Mouse (Mus musculus) lung, embryonic 15.5 days (tissue): Measurements from ENCODE around the gene Itpa. TPM values are rescaled to one million over a fixed set of nuclear protein-coding genes. Genes with fewer than 3 reads are reported as not detected.

Source experiments
- ATAC-seq: fragments of 200-750 bp; cut with Nextera tagmentation; 2 replicates; pipeline ENCODE4 v1.8.0; 2017; ENCODE audit warnings: moderate number of reproducible peaks, borderline replicate concordance; ENCODE audit not compliant: low FRiP score, low TSS enrichment; ENCODE audit errors: extremely low read depth
- H3K27ac ChIP-seq: fragments of 300-500 bp; sonication (generic); 2 replicates; pipeline ENCODE4 v1.5.1; 2015; ENCODE audit warnings: moderate library complexity, mild to moderate bottlenecking, inconsistent platforms
- H3K27me3 ChIP-seq: fragments of 300-500 bp; sonication (generic); 2 replicates; pipeline ENCODE4 v1.6.1; 2015; ENCODE audit warnings: inconsistent platforms
- H3K36me3 ChIP-seq: fragments of 300-500 bp; sonication (generic); 2 replicates; pipeline ENCODE4 v1.6.1; 2015; ENCODE audit warnings: inconsistent platforms
- H3K4me1 ChIP-seq: fragments of 300-500 bp; sonication (generic); 2 replicates; pipeline ENCODE4 v1.6.1; 2015; ENCODE audit warnings: inconsistent platforms
- H3K4me2 ChIP-seq: fragments of 300-500 bp; sonication (generic); 2 replicates; pipeline ENCODE4 v1.6.1; 2015; ENCODE audit warnings: inconsistent platforms, mild to moderate bottlenecking, moderate library complexity
- H3K4me3 ChIP-seq: fragments of 300-500 bp; sonication (generic); 2 replicates; pipeline ENCODE4 v1.5.1; 2015; ENCODE audit warnings: mild to moderate bottlenecking, inconsistent platforms
- H3K9ac ChIP-seq: fragments of 300-500 bp; sonication (generic); 2 replicates; pipeline ENCODE4 v1.6.1; 2015; ENCODE audit warnings: inconsistent platforms
- H3K9me3 ChIP-seq: fragments of 300-500 bp; sonication (generic); 2 replicates; pipeline ENCODE4 v1.6.1; 2016; ENCODE audit warnings: inconsistent platforms
- WGBS: fragments of 180-500 bp; shearing (Covaris S2); methylation state at CpG from one replicate; pipeline ENCODE4 v1.1.7; 2015; 5-methylcytosine and 5-hydroxymethylcytosine counted together
- polyA plus RNA-seq: library from polyadenylated mRNA; unstranded; fragments of >200 nt; fragmentation: Nextera tagmentation; extraction: Ambion mirVana; gene quantifications from 2 replicates; pipeline ENCODE4 v1.2.1, GENCODE M21; 2015

Gene Itpa
- polyA plus RNA-seq, 1 experiment from 2014 or later: 108 TPM

GRCm38 (mm10) chr2:130697153-130697810 lies 29.9 kb downstream of the Itpa start, which contains the start of gene Slc4a11:
Gene Slc4a11 (minus strand): TSS chr2:130697519.
- H3K4me2 ChIP-seq: peak within 1 kb of the TSS; percentile 95
- peaks cover 10% of the 10 kb centered on the region for H3K4me1 ChIP-seq
- H3K27me3 ChIP-seq: peaks cover 50% of the 10 kb centered on the region
- WGBS: under 1% methylated on average over 63 of the region's 65 CpGs
- ATAC-seq: peak; percentile 68
- no peak within 1 kb of the TSS for H3K27ac ChIP-seq
- H3K4me3 ChIP-seq: peak within 1 kb of the TSS; percentile 52
- no peaks in the 10 kb centered on the region for H3K36me3 ChIP-seq
- peak within 1 kb of the TSS; percentile 30 for H3K9ac ChIP-seq
- H3K9me3 ChIP-seq: no peaks in the 10 kb centered on the region

DNA sequence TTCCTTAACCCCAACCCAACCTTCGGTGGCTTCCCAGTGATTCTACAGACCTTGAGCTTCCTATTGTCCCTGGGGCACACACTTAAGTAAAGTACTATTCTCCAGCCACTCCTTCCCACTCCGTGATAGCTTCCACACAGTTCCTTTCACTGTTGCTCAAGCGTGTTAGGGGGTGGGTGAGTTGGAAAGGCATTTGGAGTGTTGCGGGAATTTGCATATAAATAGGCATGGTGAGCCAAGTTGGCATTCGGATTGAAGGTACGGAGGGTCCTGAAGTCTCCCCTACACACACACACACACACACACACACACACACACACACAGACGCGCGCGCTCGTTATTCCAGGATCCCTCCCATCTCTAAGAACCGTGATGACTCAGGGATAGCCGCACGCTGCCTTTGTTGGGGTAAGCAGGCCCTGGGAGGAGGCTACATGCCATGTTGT lies 30.4 kb downstream of the Itpa start:
- Histone ChIP-seq H3K27me3 (peaks cover 50% of the 10 kb centered on the region), H3K4me3 (peak overlapping the region; percentile 52), H3K9me3 (no peaks in the 10 kb centered on the region), H3K4me1 (peaks cover 10% of the 10 kb centered on the region), H3K36me3 (no peaks in the 10 kb centered on the region), H3K27ac (no peak overlapping the region), H3K9ac (peak overlapping the region; percentile 30; the same call in 1 of the 2 replicates), H3K4me2 (peak overlapping the region; percentile 95)
- peak; percentile 20; the same call in 1 of the 2 replicates for ATAC-seq
- 3% methylated on average over 14 of the region's 14 CpGs for WGBS

DNA sequence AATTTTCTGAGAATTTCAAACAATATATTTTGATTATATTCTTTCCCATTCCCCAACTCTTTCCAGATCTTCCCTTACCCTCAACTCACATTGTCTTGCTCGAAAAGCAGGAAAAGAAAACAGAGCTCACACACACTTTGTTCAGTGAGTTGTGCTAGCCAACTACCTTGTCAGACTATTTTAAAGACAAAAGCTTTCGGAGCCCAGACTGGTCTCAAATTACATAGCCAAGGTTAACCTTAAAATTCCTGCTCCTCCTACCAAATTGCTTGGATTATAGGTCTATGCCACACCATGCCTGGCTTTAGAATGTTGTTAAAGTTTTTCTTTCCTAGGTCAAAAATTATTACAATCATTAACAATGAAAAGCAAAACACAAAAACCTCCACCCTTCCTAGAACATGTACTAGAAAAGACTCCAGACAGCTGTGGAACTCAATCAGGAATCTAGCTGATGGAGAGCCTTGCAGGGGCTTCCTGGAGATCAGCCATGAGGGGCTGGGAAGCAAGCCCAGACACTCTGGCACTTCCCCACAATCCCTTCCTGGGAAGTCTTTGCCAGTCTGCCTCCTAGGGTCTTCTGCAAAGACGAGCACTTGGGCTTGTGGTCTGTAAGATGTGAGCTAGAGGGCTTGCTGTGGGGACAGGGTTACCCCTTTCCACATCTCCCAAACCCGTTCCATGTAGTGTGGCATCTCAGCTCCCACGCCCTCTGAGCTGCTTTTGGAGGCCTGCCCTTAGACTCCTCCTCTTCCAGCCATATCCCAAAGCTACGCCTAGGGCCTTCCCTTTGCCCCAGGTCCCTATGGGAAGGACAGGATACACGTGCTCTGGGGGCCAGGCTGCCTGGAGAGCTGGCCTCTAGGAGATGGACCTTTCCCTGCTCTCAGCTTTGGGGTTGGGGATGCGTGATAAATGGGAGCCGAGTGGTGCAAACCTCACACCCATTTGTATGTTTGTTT lies 36.9 kb downstream of the Itpa start:
- no peaks in the 10 kb centered on the region for H3K36me3 ChIP-seq
- H3K4me1 ChIP-seq: peaks cover 7% of the 10 kb centered on the region; the same call in 1 of the 2 replicates
- ATAC-seq: peak; percentile 48
- H3K27ac ChIP-seq: peak overlapping the region; percentile 4; the same call in 1 of the 2 replicates
- peaks cover 7% of the 10 kb centered on the region; the same call in 1 of the 2 replicates for H3K27me3 ChIP-seq
- WGBS: 50% methylated on average over 9 of the region's 9 CpGs
- no peak overlapping the region for H3K9ac ChIP-seq
- H3K9me3 ChIP-seq: no peaks in the 10 kb centered on the region
- H3K4me3 ChIP-seq: no peak overlapping the region
- no peak overlapping the region for H3K4me2 ChIP-seq

DNA sequence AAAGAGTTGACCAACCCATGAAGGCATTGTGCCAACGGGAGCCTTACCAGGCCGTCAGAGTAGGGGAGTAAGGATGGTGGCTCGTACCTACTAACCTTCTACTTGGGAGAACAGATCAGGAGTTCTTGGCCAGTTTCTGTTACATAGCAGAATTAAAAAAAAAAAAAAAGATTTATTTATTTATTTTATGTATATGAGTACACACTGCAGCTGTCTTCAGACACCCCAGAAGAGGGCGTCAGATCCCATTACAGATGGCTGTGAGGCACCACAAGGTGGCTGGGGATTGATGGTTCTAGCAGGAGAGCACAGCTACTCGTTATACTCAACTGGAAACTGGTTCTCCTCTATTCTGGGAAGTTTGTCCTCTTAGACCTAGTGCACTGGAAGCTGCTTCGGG lies 37.8 kb downstream of the Itpa start:
- Histone ChIP-seq H3K4me2 (no peak overlapping the region), H3K9me3 (no peaks in the 10 kb centered on the region), H3K4me3 (no peak overlapping the region), H3K27me3 (peaks cover under 1% of the 10 kb centered on the region; the same call in 1 of the 2 replicates), H3K9ac (no peak overlapping the region), H3K4me1 (peaks cover 7% of the 10 kb centered on the region; the same call in 1 of the 2 replicates), H3K36me3 (peaks cover 3% of the 10 kb centered on the region; the same call in 1 of the 2 replicates), H3K27ac (no peak overlapping the region)
- WGBS: 59% methylated on average over 6 of the region's 6 CpGs
- ATAC-seq: no peak

GRCm38 (mm10) chr2:130706602-130707001 lies 39.2 kb downstream of the Itpa start:
- Histone ChIP-seq H3K9ac (no peak overlapping the region), H3K36me3 (peaks cover 5% of the 10 kb centered on the region), H3K4me1 (peaks cover 7% of the 10 kb centered on the region; the same call in 1 of the 2 replicates), H3K4me2 (no peak overlapping the region), H3K27ac (no peak overlapping the region), H3K4me3 (no peak overlapping the region), H3K27me3 (no peaks in the 10 kb centered on the region), H3K9me3 (no peaks in the 10 kb centered on the region)
- ATAC-seq: no peak
- 51% methylated on average over 4 of the region's 4 CpGs for WGBS

DNA sequence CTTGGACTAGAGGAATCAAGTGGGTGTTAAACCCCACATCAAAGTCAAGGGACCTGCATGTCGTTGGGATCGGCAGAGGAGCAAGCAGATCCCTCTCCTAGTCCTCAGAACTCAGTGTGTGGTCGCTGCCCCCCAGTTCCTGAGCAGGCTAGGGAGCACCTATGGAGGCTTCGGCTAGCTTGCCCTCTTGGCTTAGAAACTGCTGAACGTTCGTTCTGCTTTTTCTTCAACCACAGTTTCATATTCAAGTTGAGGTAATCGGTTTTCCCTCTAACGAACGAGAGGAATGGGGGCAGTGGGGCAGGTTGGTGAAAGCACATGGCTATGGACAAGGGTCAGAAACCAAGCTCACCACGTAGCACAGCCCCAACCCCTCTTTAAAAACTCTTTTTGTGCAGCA lies 39.6 kb downstream of the Itpa start:
- no peak for ATAC-seq
- Histone ChIP-seq H3K36me3 (peaks cover 5% of the 10 kb centered on the region), H3K4me3 (no peak overlapping the region), H3K9me3 (no peaks in the 10 kb centered on the region), H3K27me3 (no peaks in the 10 kb centered on the region), H3K9ac (no peak overlapping the region), H3K27ac (no peak overlapping the region), H3K4me1 (peaks cover 7% of the 10 kb centered on the region; the same call in 1 of the 2 replicates), H3K4me2 (no peak overlapping the region)
- WGBS: 59% methylated on average over 10 of the region's 10 CpGs

DNA sequence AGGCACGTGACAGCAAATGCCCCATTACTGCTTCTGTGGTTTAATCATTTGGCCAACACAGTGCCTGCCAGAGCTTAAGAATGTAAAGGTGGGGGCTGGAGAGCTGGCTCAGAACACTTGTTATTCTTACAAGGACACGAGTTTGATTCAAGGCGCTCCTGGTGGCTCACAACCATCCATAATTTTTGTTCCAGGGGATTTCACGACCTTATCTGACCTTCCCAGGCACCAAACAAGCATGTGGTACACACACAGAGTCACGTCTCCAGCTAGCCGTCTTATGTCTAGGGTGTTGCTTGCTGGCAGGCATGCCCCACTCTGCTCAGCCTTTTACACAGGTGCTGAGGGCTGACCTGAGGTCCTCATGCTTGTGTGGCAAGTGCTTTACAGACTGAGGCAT lies 50.5 kb downstream of the Itpa start:
- no peaks in the 10 kb centered on the region for H3K4me1 ChIP-seq
- no peaks in the 10 kb centered on the region for H3K9me3 ChIP-seq
- 72% methylated on average over 6 of the region's 6 CpGs for WGBS
- peaks cover 11% of the 10 kb centered on the region for H3K36me3 ChIP-seq
- no peak overlapping the region for H3K4me3 ChIP-seq
- no peak overlapping the region for H3K4me2 ChIP-seq
- H3K27me3 ChIP-seq: no peaks in the 10 kb centered on the region
- H3K27ac ChIP-seq: no peak overlapping the region
- H3K9ac ChIP-seq: no peak overlapping the region
- ATAC-seq: no peak

DNA sequence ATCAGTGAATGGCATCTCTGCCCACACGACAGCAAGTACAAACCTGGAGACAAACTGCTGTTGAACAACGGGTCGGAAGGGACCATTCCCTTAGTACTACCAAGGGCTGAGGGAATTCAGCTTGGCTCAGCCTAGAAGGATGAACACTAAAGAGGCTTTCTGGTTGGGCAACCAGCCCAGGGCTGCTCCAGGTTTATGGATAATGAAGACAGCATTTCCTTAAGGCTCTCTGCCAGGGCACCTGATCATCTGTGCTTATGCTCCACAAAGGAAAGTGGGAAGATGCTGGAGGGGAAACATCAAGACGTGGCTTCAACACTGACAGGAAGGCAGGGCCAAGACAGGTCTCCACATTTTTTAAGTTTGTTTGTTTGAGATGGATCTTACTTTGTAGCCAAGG lies 57.0 kb downstream of the Itpa start:
- H3K9ac ChIP-seq: no peak overlapping the region
- 79% methylated on average over 4 of the region's 4 CpGs for whole genome bisulfite sequencing
- H3K36me3 ChIP-seq: peaks cover 43% of the 10 kb centered on the region

GRCm38 (mm10) chr2:130727752-130728151 lies 60.3 kb downstream of the Itpa start:
- no peak overlapping the region for H3K9ac ChIP-seq

More for the DNA sequence above, 57.0 kb downstream of the Itpa start:
- Histone ChIP-seq H3K9me3 (no peaks in the 10 kb centered on the region), H3K27me3 (no peaks in the 10 kb centered on the region), H3K4me3 (no peak overlapping the region), H3K27ac (no peak overlapping the region), H3K4me2 (no peak overlapping the region), H3K4me1 (no peaks in the 10 kb centered on the region)
- ATAC-seq: no peak

GRCm38 (mm10) chr2:130728906-130729585 lies 61.6 kb downstream of the Itpa start:
- WGBS: 90% methylated on average over 2 of the region's 2 CpGs
- Histone ChIP-seq H3K36me3 (peaks cover 55% of the 10 kb centered on the region), H3K27ac (no peak overlapping the region), H3K4me2 (no peak overlapping the region), H3K27me3 (no peaks in the 10 kb centered on the region), H3K9me3 (no peaks in the 10 kb centered on the region), H3K4me3 (no peak overlapping the region), H3K9ac (no peak overlapping the region), H3K4me1 (no peaks in the 10 kb centered on the region)
- ATAC-seq: no peak

More at GRCm38 (mm10) chr2:130727752-130728151, 60.3 kb downstream of the Itpa start:
- WGBS: 83% methylated on average over 1 of the region's 1 CpGs
- no peak for ATAC-seq
- Histone ChIP-seq H3K4me3 (no peak overlapping the region), H3K4me1 (no peaks in the 10 kb centered on the region), H3K27ac (no peak overlapping the region), H3K36me3 (peaks cover 54% of the 10 kb centered on the region), H3K27me3 (no peaks in the 10 kb centered on the region), H3K4me2 (no peak overlapping the region), H3K9me3 (no peaks in the 10 kb centered on the region)

DNA sequence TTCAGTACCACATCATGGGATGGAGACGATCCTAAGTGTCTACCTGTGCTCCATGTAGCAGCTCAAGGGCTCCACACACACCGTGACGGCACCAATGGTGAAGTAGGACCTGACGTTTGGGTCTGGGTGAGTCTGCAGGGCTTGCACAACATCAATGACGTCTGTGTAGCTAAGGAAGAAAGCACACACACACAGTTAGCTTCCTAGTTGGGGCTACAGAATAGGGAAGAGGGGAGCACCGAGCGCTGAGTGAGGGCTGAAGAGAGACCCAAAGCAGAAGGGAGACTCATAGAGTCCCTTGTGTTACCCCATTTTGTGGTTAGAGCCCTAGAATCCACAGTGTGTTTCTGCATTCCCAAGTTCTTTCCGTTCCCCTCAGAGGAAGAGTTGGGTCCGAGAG lies 63.3 kb downstream of the Itpa start:
- H3K4me1 ChIP-seq: no peaks in the 10 kb centered on the region
- H3K4me3 ChIP-seq: no peak overlapping the region
- peaks cover 48% of the 10 kb centered on the region for H3K36me3 ChIP-seq
- ATAC-seq: no peak
- 83% methylated on average over 9 of the region's 9 CpGs for WGBS
- H3K27ac ChIP-seq: no peak overlapping the region
- no peaks in the 10 kb centered on the region for H3K27me3 ChIP-seq
- H3K9ac ChIP-seq: no peak overlapping the region
- H3K9me3 ChIP-seq: no peaks in the 10 kb centered on the region
- H3K4me2 ChIP-seq: no peak overlapping the region
